Mouse (Mus musculus) olfactory bulb, adult 2 months (tissue): ENCODE results near the gene Gmds.

Experiments used
- CTCF ChIP-seq: fragments of 200-500 bp; IDR thresholded peaks from 2 replicates; pipeline ENCODE4 v1.5.1; 2012; ENCODE audit warnings: low read depth, mild to moderate bottlenecking, low read length, moderate library complexity; ENCODE audit not compliant: insufficient read depth
- POLR2A ChIP-seq: fragments of 200-500 bp; IDR thresholded peaks from 2 replicates; pipeline ENCODE4 v1.6.1; 2012; ENCODE audit warnings: mild to moderate bottlenecking, low read depth, low read length, moderate library complexity; ENCODE audit not compliant: insufficient read depth

DNA sequence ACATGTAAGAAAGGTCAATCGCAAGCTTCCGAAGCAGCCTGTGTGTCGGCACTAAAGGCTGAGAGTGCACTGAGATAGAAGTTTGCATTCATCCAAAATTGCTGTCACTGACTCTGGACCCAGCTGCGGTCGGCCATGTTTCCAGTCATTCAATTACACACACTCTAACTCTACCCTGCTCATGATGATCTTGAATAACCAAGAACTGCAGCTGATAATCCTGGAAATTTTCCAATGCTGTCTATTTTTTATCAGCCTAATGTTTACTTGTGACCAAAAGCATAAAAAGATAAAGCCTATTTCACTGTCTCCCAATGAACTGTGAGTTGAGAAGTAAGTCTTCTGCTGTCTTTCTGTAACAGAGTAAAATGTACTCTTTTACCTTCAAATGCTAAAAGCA lies 106.1 kb downstream of the Gmds start:
- TF ChIP-seq POLR2A, result no peak
- TF ChIP-seq CTCF, result no peak
